12 mouse cellular contexts compared by ENCODE assay signal in the genomic region with DNA sequence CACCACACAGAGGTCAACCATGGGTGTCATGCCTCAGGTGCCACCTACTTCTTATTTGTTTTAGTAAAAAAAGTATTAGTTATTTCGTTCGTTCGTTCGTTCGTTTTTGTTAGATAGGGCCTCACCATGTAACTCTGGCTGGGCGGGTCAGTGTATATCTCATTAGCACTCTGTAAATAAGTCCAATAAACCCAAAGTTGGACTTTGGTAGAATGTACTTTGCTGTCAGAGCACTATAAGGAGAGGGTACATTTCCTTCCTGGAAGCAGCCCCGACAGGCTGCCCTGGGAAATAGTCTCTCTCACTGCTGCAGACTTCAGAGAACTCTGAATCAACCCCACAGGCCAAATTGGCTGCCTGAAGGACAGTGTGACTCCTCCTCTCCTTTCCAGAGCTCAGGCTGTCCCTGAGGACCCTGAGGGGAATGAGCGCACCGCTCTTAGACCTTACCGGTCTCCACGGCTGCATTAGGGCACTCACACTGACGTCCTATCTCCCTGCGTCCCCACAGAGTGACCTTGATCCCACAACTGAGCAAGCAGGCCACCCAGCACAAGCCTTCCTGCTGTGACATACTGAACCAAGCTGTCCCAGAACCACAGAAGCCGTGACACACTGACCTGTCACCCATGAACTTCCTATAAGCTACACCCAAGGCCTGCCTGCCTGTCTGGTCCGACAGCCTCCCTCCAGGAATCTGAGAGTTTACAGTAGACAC. TPM values are rescaled to one million over a fixed set of nuclear protein-coding genes. Genes with fewer than 3 reads are reported as not detected.
A peak's percentile ranks its signal among the peaks of the same experiment; 100 is the strongest.
DNase-seq lines count a peak whose midpoint lies in the region; ATAC-seq and TF ChIP-seq lines count a peak whose summit lies in the region.
"Had no signal": no experiment of that assay in that cellular context is flagged by ENCODE, and none has a peak within 500 bp of the region (broad histone marks: within the 10 kb centered on the region; RNA-seq: fewer than 3 reads in every experiment).

No protein-coding gene starts in this region.

- H3K4me1 ChIP-seq in heart, embryonic 16.5 days (ENCODE audit: control insufficient read depth, insufficient read depth, low read length): peaks cover 69% of the 10 kb centered on the region
- H3K4me1 ChIP-seq in lung, postnatal 0 days (ENCODE audit: insufficient read depth, low read depth, low read length): peaks cover 9% of the 10 kb centered on the region; the same call in 1 of the 2 replicates
- H3K4me1 ChIP-seq in intestine, embryonic 15.5 days (replicated peaks): peaks cover 72% of the 10 kb centered on the region
- H3K4me1 ChIP-seq in stomach, embryonic 16.5 days (ENCODE audit: control insufficient read depth, insufficient read depth, low read length): peaks cover 56% of the 10 kb centered on the region

- TF ChIP-seq EP300 in lung, postnatal 0 days (IDR thresholded peaks at IDR 0.05): no peak

- no peak for ATAC-seq in heart, embryonic 16.5 days (replicated peaks; ENCODE audit: extremely low read depth, insufficient read depth, low FRiP score)
- peak; percentile 12; the same call in 1 of the 2 replicates for ATAC-seq in lung, postnatal 0 days
- peak; percentile 82 for ATAC-seq in intestine, embryonic 15.5 days
- ATAC-seq in stomach, embryonic 16.5 days (ENCODE audit: insufficient read depth, low FRiP score): peak; percentile 54; the same call in 1 of the 2 replicates
- ATAC-seq: forebrain, embryonic 13.5 days; hindbrain, embryonic 16.5 days had no signal

- peak overlapping the region; percentile 1; the same call in 1 of the 2 replicates for H3K9ac ChIP-seq in heart, embryonic 16.5 days (ENCODE audit: low read length)
- H3K9ac ChIP-seq in lung, postnatal 0 days (replicated peaks; ENCODE audit: low read depth): no peak overlapping the region
- H3K9ac ChIP-seq in intestine, embryonic 15.5 days: no peak overlapping the region
- H3K9ac ChIP-seq in stomach, embryonic 16.5 days (ENCODE audit: low read length): no peak overlapping the region; the same call in 1 of the 2 replicates
- H3K9ac ChIP-seq: forebrain, embryonic 13.5 days had no signal

- peak overlapping the region; percentile 5 for H3K27ac ChIP-seq in heart, embryonic 16.5 days (ENCODE audit: low read length)
- H3K27ac ChIP-seq in lung, postnatal 0 days (ENCODE audit: low read length): no peak overlapping the region
- H3K27ac ChIP-seq in intestine, embryonic 15.5 days: peak overlapping the region; percentile 90
- H3K27ac ChIP-seq in stomach, embryonic 16.5 days (ENCODE audit: low read length): peak overlapping the region; percentile 88
- H3K27ac ChIP-seq: forebrain, embryonic 13.5 days had no signal

- no peaks in the 10 kb centered on the region for H3K9me3 ChIP-seq in heart, embryonic 16.5 days (replicated peaks; ENCODE audit: control insufficient read depth, low read length)
- H3K9me3 ChIP-seq in lung, postnatal 0 days (ENCODE audit: low read length): no peaks in the 10 kb centered on the region
- H3K9me3 ChIP-seq in intestine, embryonic 15.5 days: no peaks in the 10 kb centered on the region
- H3K9me3 ChIP-seq in stomach, embryonic 16.5 days (replicated peaks; ENCODE audit: control insufficient read depth, low read length): no peaks in the 10 kb centered on the region
- H3K9me3 ChIP-seq: forebrain, embryonic 13.5 days had no signal

- 66% methylated on average over 15 of the region's 15 CpGs for WGBS in heart, embryonic 16.5 days
- 67% methylated on average over 15 of the region's 15 CpGs for WGBS in lung, postnatal 0 days
- WGBS in intestine, embryonic 15.5 days: 61% methylated on average over 15 of the region's 15 CpGs
- WGBS in stomach, embryonic 16.5 days: 58% methylated on average over 15 of the region's 15 CpGs

- no peaks in the 10 kb centered on the region for H3K27me3 ChIP-seq in heart, embryonic 16.5 days (ENCODE audit: control insufficient read depth, insufficient read depth, low read length)
- H3K27me3 ChIP-seq in lung, postnatal 0 days (replicated peaks; ENCODE audit: insufficient read depth, low read length): no peaks in the 10 kb centered on the region
- H3K27me3 ChIP-seq in intestine, embryonic 15.5 days (replicated peaks): no peaks in the 10 kb centered on the region
- H3K27me3 ChIP-seq in stomach, embryonic 16.5 days (ENCODE audit: control insufficient read depth, insufficient read depth, low read length): no peaks in the 10 kb centered on the region
- H3K27me3 ChIP-seq: forebrain, embryonic 13.5 days had no signal

- H3K4me3 ChIP-seq in heart, embryonic 16.5 days (ENCODE audit: low read length): no peak overlapping the region
- H3K4me3 ChIP-seq in lung, postnatal 0 days (ENCODE audit: low read depth, low read length): no peak overlapping the region
- no peak overlapping the region for H3K4me3 ChIP-seq in intestine, embryonic 15.5 days (replicated peaks)
- no peak overlapping the region for H3K4me3 ChIP-seq in stomach, embryonic 16.5 days (replicated peaks; ENCODE audit: low read length)
- H3K4me3 ChIP-seq: forebrain, embryonic 13.5 days had no signal

- no peaks in the 10 kb centered on the region for H3K36me3 ChIP-seq in heart, embryonic 16.5 days (ENCODE audit: control insufficient read depth, insufficient read depth)
- no peaks in the 10 kb centered on the region for H3K36me3 ChIP-seq in lung, postnatal 0 days (ENCODE audit: insufficient read depth, low read length)
- no peaks in the 10 kb centered on the region for H3K36me3 ChIP-seq in intestine, embryonic 15.5 days
- no peaks in the 10 kb centered on the region for H3K36me3 ChIP-seq in stomach, embryonic 16.5 days (ENCODE audit: control insufficient read depth, insufficient read depth, low read length)

- no peak for TF ChIP-seq CTCF in lung, postnatal 0 days (IDR thresholded peaks at IDR 0.05)

- no peak for DNase-seq in heart, adult 18-20 months
- no peak for DNase-seq in lung, postnatal 0 days (ENCODE audit: low spot score)
- no peak for DNase-seq in lung, postnatal 10 days
- DNase-seq in spleen, adult 12 weeks (ENCODE audit: low spot score): no peak
- DNase-seq: cerebellum, postnatal 14 days; lung, adult 2 months had no signal

- no peak overlapping the region for H3K4me2 ChIP-seq in heart, embryonic 16.5 days (ENCODE audit: low read depth, low read length)
- no peak overlapping the region for H3K4me2 ChIP-seq in lung, postnatal 0 days (replicated peaks; ENCODE audit: low read depth, low read length)
- H3K4me2 ChIP-seq in intestine, embryonic 15.5 days (replicated peaks): peak overlapping the region; percentile 40
- 0 out of 2 replicates have a peak overlapping the region, but pooled peaks have one; percentile 24 for H3K4me2 ChIP-seq in stomach, embryonic 16.5 days (ENCODE audit: low read depth, low read length)
- H3K4me2 ChIP-seq: forebrain, embryonic 13.5 days had no signal

RNA-seq across cellular contexts. Expression of a gene that starts 23.2 kb away (rescaled TPM):
- 4.2 and 4.6 TPM in 2 replicates for polyA plus RNA-seq in heart, embryonic 16.5 days (2015; fragmentation: Nextera tagmentation; extraction: Ambion mirVana)
- total RNA-seq in heart, adult 18-20 months (2021): 10 to 100 TPM; 38.5 to 42.5 TPM
- 4.1 and 4.5 TPM in 2 replicates for polyA plus RNA-seq in lung, postnatal 0 days (2015; fragmentation: Nextera tagmentation; extraction: Ambion mirVana)
- 8.7 and 9.3 TPM in 2 replicates for polyA plus RNA-seq in intestine, embryonic 15.5 days (2015; fragmentation: Nextera tagmentation; extraction: Ambion mirVana)
- polyA plus RNA-seq in stomach, embryonic 16.5 days (2015; fragmentation: Nextera tagmentation; extraction: Ambion mirVana): 6.5 and 6.9 TPM in 2 replicates

RNA-seq across cellular contexts. Expression of a gene that starts 54.1 kb away (rescaled TPM):
- 0.84 and 0.95 TPM in 2 replicates for polyA plus RNA-seq in heart, embryonic 16.5 days (2015; fragmentation: Nextera tagmentation; extraction: Ambion mirVana)
- total RNA-seq in heart, adult 18-20 months (2021): 1 to 10 TPM; 1.3 to 2.1 TPM
- polyA plus RNA-seq in lung, postnatal 0 days (2015; fragmentation: Nextera tagmentation; extraction: Ambion mirVana): 0.35 and 0.57 TPM in 2 replicates
- 0.55 and 0.69 TPM in 2 replicates for polyA plus RNA-seq in intestine, embryonic 15.5 days (2015; fragmentation: Nextera tagmentation; extraction: Ambion mirVana)
- polyA plus RNA-seq in stomach, embryonic 16.5 days (2015; fragmentation: Nextera tagmentation; extraction: Ambion mirVana): 0.44 and 0.65 TPM in 2 replicates
- total RNA-seq: megakaryocyte, adult 5-6 weeks had no signal

Comparison
In these comparisons a context has a peak if more than half of its experiments do, and no peak if none do; other contexts are left out.
1. H3K4me2 ChIP-seq: peak in intestine, embryonic 15.5 days (single experiment) and stomach, embryonic 16.5 days (single experiment); none in heart, embryonic 16.5 days (single experiment) and lung, postnatal 0 days (single experiment).